Mouse (Mus musculus): ENCODE results near the gene Syn2. TPM values are rescaled to one million over a fixed set of nuclear protein-coding genes. Genes with fewer than 3 reads are reported as not detected.

Syn2 gene
- not detected for total RNA-seq (2023)

GRCm38 (mm10) chr6:115134501-115135331 is at the start of gene Syn2:
Gene Syn2, plus strand, starts transcription at chr6:115134902.

GRCm38 (mm10) chr6:115227043-115227442 is 92.3 kb downstream of the Syn2 start, which contains the start of gene Gm17482:
Gene Gm17482, plus strand, starts transcription at chr6:115227343.

GRCm38 (mm10) chr6:115252099-115252873 is 117.6 kb downstream of the Syn2 start, which contains the start of gene Timp4:
Gene Timp4, minus strand, starts transcription at chr6:115252205.

Other genes with a start within 250 kb of the Syn2 start
- gene Vgll4, start 164.9 kb upstream of the Syn2 start, total RNA-seq (2023): 10 to 100 TPM; 77.3 to 79.3 TPM
- gene Tamm41, start 97.0 kb upstream of the Syn2 start, total RNA-seq (2023): 10 to 100 TPM; 12.2 to 12.4 TPM
- not detected for gene Gm17482, start 92.4 kb downstream of the Syn2 start, total RNA-seq (2023)
- gene Timp4, start 117.3 kb downstream of the Syn2 start, total RNA-seq (2023): not detected
- 10 to 100 TPM; 64.5 to 72.3 TPM for gene Pparg, start 226.0 kb downstream of the Syn2 start, total RNA-seq (2023)